ENCODE assay signal across 7 mouse cellular contexts in the genomic region with DNA sequence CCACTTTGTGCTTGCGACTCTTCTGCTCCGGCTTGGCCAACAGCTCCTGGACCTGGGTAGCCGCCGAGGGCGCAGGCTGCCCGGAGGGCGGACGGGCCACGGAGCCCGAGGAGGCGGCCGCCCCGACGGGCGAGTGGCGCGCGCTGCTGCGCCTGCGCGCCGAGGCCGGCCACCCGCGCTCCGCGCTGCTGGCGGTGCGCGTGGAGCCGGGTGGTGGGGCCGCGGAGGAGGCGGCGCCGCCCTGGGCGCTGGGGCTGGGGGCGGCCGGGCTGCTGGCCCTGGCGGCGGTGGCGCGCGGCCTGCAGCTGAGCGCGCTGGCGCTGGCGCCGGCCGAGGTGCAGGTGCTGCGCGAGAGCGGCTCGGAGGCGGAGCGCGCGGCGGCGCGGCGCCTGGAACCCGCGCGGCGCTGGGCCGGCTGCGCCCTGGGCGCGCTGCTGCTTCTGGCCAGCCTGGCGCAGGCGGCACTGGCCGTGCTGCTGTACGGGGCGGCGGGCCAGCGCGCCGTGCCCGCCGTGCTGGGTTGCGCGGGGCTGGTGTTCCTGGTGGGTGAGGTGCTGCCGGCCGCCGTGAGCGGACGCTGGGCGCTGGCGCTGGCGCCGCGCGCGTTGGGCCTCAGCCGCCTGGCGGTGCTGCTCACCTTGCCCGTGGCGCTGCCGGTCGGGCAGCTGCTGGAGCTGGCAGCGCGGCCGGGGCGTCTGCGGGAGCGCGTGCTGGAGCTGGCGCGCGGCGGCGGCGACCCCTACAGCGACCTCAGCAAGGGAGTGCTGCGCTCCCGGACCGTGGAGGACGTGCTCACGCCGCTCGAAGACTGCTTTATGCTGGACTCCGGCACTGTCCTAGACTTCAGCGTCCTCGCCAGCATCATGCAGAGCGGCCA. TPM values are rescaled to one million over a fixed set of nuclear protein-coding genes. Genes with fewer than 3 reads are reported as not detected.
A peak's percentile ranks its signal among the peaks of the same experiment; 100 is the strongest.
DNase-seq lines count a peak whose midpoint lies in the region; ATAC-seq and TF ChIP-seq lines count a peak whose summit lies in the region.

No protein-coding gene starts in this region.

- TF ChIP-seq POLR2A in spleen, adult 2 months (IDR thresholded peaks at IDR 0.05; ENCODE audit: low read depth, low read length) = no peak

- ATAC-seq in embryonic facial prominence, embryonic 13.5 days (ENCODE audit: insufficient number of reproducible peaks, insufficient read depth, low FRiP score, low TSS enrichment, low read depth) = peak; percentile 48

- H3K4me1 ChIP-seq in ES-E14 (ENCODE audit: control insufficient read depth in 2 of 2, insufficient read depth in 2 of 2, low read length in 2 of 2, poor library complexity in 1 of 2) = peaks cover 3 to 5% of the 10 kb centered on the region in 2 experiments; a peak in 3 of 4 replicates
- H3K4me1 ChIP-seq in embryonic facial prominence, embryonic 13.5 days = peaks cover 33% of the 10 kb centered on the region
- peaks cover 31% of the 10 kb centered on the region for H3K4me1 ChIP-seq in midbrain, embryonic 10.5 days
- H3K4me1 ChIP-seq in spleen, adult 2 months (ENCODE audit: control insufficient read depth, insufficient read depth, insufficient read length) = peaks cover 6% of the 10 kb centered on the region

- no peaks in the 10 kb centered on the region for H3K27me3 ChIP-seq in embryonic facial prominence, embryonic 13.5 days
- H3K27me3 ChIP-seq in midbrain, embryonic 10.5 days (ENCODE audit: low read depth, poor library complexity, severe bottlenecking) = no peaks in the 10 kb centered on the region
- H3K27me3 ChIP-seq in spleen, adult 2 months (ENCODE audit: control insufficient read depth, insufficient read depth, low read length) = no peaks in the 10 kb centered on the region

- H3K4me3 ChIP-seq in ES-E14 (ENCODE audit: insufficient read depth in 1 of 2, low read depth in 1 of 2, low read length in 2 of 2, poor library complexity in 1 of 2, severe bottlenecking in 1 of 2) = peak overlapping the region; percentile 80 to 90
- peak overlapping the region; percentile 75 for H3K4me3 ChIP-seq in embryonic facial prominence, embryonic 13.5 days
- peak overlapping the region; percentile 97 for H3K4me3 ChIP-seq in midbrain, embryonic 10.5 days
- H3K4me3 ChIP-seq in spleen, adult 2 months (ENCODE audit: extremely low read depth, insufficient read depth, insufficient read length) = peak overlapping the region; percentile 89

- no peak for TF ChIP-seq CTCF in spleen, adult 2 months (IDR thresholded peaks at IDR 0.05; ENCODE audit: extremely low read depth, insufficient read depth, insufficient read length, insufficient replicate concordance)

- DNase-seq in ES-E14 (ENCODE audit: low read depth, low spot score) = no peak
- peak; percentile 73 for DNase-seq in adrenal gland, adult 2 months
- DNase-seq in heart, postnatal 14 days = peak; percentile 57 to 65
- DNase-seq in left cerebral cortex, postnatal 14 days (ENCODE audit: low spot score in 2 of 2) = peak; percentile 33 to 54
- peak; percentile 66 for DNase-seq in midbrain, embryonic 10.5 days (ENCODE audit: low spot score)
- DNase-seq in spleen, adult 2 months (ENCODE audit: low read depth in 1 of 2, low spot score in 2 of 2) = peak; percentile 15 to 41

- under 1% methylated on average over 111 of the region's 126 CpGs for WGBS in embryonic facial prominence, embryonic 13.5 days
- 6% methylated on average over 126 of the region's 126 CpGs for WGBS in midbrain, embryonic 10.5 days
- WGBS in spleen, adult 2 months = 6% methylated on average over 109 of the region's 126 CpGs

- intact Hi-C loops in heart, postnatal 14 days (cut with DNase I) = no loop called here
- intact Hi-C loops in left cerebral cortex, postnatal 14 days (cut with DNase I) = no loop called here

- in situ Hi-C loops in ES-E14 (cut with MboI; ENCODE audit: low sequenced_read_pairs in 2 of 2, unreplicated experiment in 2 of 2) = no loop called here

- peak overlapping the region; percentile 96 for H3K4me2 ChIP-seq in embryonic facial prominence, embryonic 13.5 days

- H3K9me3 ChIP-seq in ES-E14 (ENCODE audit: control insufficient read depth, insufficient read depth, low read depth, low read length) = no peaks in the 10 kb centered on the region
- no peaks in the 10 kb centered on the region for H3K9me3 ChIP-seq in embryonic facial prominence, embryonic 13.5 days
- no peaks in the 10 kb centered on the region for H3K9me3 ChIP-seq in midbrain, embryonic 10.5 days (replicated peaks)

- peaks cover 14% of the 10 kb centered on the region for H3K36me3 ChIP-seq in ES-E14 (ENCODE audit: control insufficient read depth, insufficient read depth, low read length, poor library complexity, severe bottlenecking)
- peaks cover 25% of the 10 kb centered on the region for H3K36me3 ChIP-seq in embryonic facial prominence, embryonic 13.5 days
- H3K36me3 ChIP-seq in midbrain, embryonic 10.5 days = peaks cover 36% of the 10 kb centered on the region
- H3K36me3 ChIP-seq in spleen, adult 2 months (ENCODE audit: control insufficient read depth, insufficient read depth, low read length) = no peaks in the 10 kb centered on the region

- H3K9ac ChIP-seq in ES-E14 (ENCODE audit: insufficient read depth, low read depth, low read length, poor library complexity, severe bottlenecking) = peak overlapping the region; percentile 75
- H3K9ac ChIP-seq in embryonic facial prominence, embryonic 13.5 days = peak overlapping the region; percentile 87

- H3K27ac ChIP-seq in ES-E14 (ENCODE audit: insufficient read depth, low read depth, low read length, poor library complexity, severe bottlenecking) = peak overlapping the region; percentile 16
- H3K27ac ChIP-seq in embryonic facial prominence, embryonic 13.5 days = peak overlapping the region; percentile 99
- H3K27ac ChIP-seq in midbrain, embryonic 10.5 days (replicated peaks) = peak overlapping the region; percentile 94
- H3K27ac ChIP-seq in spleen, adult 2 months (ENCODE audit: insufficient read depth, low read length) = peak overlapping the region; percentile 95

TF ChIP-seq in ES-E14, 5 proteins besides CTCF, POLR2A, EP300 and RAD21:
- TF ChIP-seq ZNF384 (IDR thresholded peaks at IDR 0.05; ENCODE audit: low read depth, low read length) (no peak), HCFC1 (IDR thresholded peaks at IDR 0.05; ENCODE audit: borderline replicate concordance, insufficient read depth, low read length) (no peak), MAFK (IDR thresholded peaks at IDR 0.05; ENCODE audit: insufficient read depth, low read depth, low read length) (no peak), ZC3H11A (IDR thresholded peaks at IDR 0.05; ENCODE audit: borderline replicate concordance, low read depth, low read length) (no peak), CHD2 (IDR thresholded peaks at IDR 0.05; ENCODE audit: low read depth, low read length) (no peak)

RNA-seq across cellular contexts. Expression of gene Cnnm3, which starts 0.7 kb away (rescaled TPM):
- 28.6 and 50.7 TPM in 2 replicates for total RNA-seq in ES-E14 (2012; rRNA removed)
- 10 to 100 TPM; 25.9 to 32.0 TPM for total RNA-seq in adrenal gland, adult 2 months (2021)
- polyA plus RNA-seq in adrenal gland, adult 2 months (2012; rRNA removed) = 53.9 and 70.6 TPM in 2 replicates
- polyA plus RNA-seq in embryonic facial prominence, embryonic 13.5 days (2015; fragmentation: Nextera tagmentation; extraction: Ambion mirVana) = 3.4 and 3.8 TPM in 2 replicates
- total RNA-seq in heart, postnatal 14 days (2021) = 10 to 100 TPM; 12.9 to 15.6 TPM
- 10 to 100 TPM; 28.7 to 30.4 TPM for total RNA-seq in left cerebral cortex, postnatal 14 days (2021)
- 2.6 and 3.1 TPM in 2 replicates for polyA plus RNA-seq in midbrain, embryonic 10.5 days (2016; fragmentation: Nextera tagmentation; extraction: Ambion mirVana)
- 18.4 and 24.1 TPM in 2 replicates for polyA plus RNA-seq in spleen, adult 2 months (2012; rRNA removed)

RNA-seq across cellular contexts. Expression of gene Ankrd23, which starts 24.4 kb away (rescaled TPM):
- 5.0 and 5.5 TPM in 2 replicates for total RNA-seq in ES-E14 (2012; rRNA removed)
- 10 to 100 TPM in 1 of 2 experiments, 1 to 10 TPM in 1; 6.9 to 11.2 TPM for total RNA-seq in adrenal gland, adult 2 months (2021)
- 16.5 and 19.9 TPM in 2 replicates for polyA plus RNA-seq in adrenal gland, adult 2 months (2012; rRNA removed)
- polyA plus RNA-seq in embryonic facial prominence, embryonic 13.5 days (2015; fragmentation: Nextera tagmentation; extraction: Ambion mirVana) = 23.7 and 24.1 TPM in 2 replicates
- total RNA-seq in heart, postnatal 14 days (2021) = 100 to 1,000 TPM; 101 to 170 TPM
- 1 to 10 TPM; 5.2 to 6.4 TPM for total RNA-seq in left cerebral cortex, postnatal 14 days (2021)
- 16.3 and 17.4 TPM in 2 replicates for polyA plus RNA-seq in midbrain, embryonic 10.5 days (2016; fragmentation: Nextera tagmentation; extraction: Ambion mirVana)
- polyA plus RNA-seq in spleen, adult 2 months (2012; rRNA removed) = 16.6 and 17.7 TPM in 2 replicates

RNA-seq across cellular contexts. Expression of gene Gm42417, which starts 26.9 kb away (rescaled TPM):
- total RNA-seq in ES-E14 (2012; rRNA removed) = 0.21 TPM in 1 of 2 replicates, not detected in the other
- total RNA-seq in adrenal gland, adult 2 months (2021) = not detected
- not detected in 2 replicates for polyA plus RNA-seq in adrenal gland, adult 2 months (2012; rRNA removed)
- not detected in 2 replicates for polyA plus RNA-seq in embryonic facial prominence, embryonic 13.5 days (2015; fragmentation: Nextera tagmentation; extraction: Ambion mirVana)
- 10 to 100 TPM; 52.6 to 94.6 TPM for total RNA-seq in heart, postnatal 14 days (2021)
- not detected for total RNA-seq in left cerebral cortex, postnatal 14 days (2021)
- 0.69 TPM in 1 of 2 replicates, not detected in the other for polyA plus RNA-seq in midbrain, embryonic 10.5 days (2016; fragmentation: Nextera tagmentation; extraction: Ambion mirVana)
- not detected in 2 replicates for polyA plus RNA-seq in spleen, adult 2 months (2012; rRNA removed)

RNA-seq across cellular contexts. Expression of gene Ankrd39, which starts 34.9 kb away (rescaled TPM):
- total RNA-seq in ES-E14 (2012; rRNA removed) = 11.3 and 15.7 TPM in 2 replicates
- 10 to 100 TPM; 11.1 to 14.5 TPM for total RNA-seq in adrenal gland, adult 2 months (2021)
- 24.4 and 41.9 TPM in 2 replicates for polyA plus RNA-seq in adrenal gland, adult 2 months (2012; rRNA removed)
- polyA plus RNA-seq in embryonic facial prominence, embryonic 13.5 days (2015; fragmentation: Nextera tagmentation; extraction: Ambion mirVana) = 27.3 and 28.6 TPM in 2 replicates
- 10 to 100 TPM; 10.4 to 11.9 TPM for total RNA-seq in heart, postnatal 14 days (2021)
- total RNA-seq in left cerebral cortex, postnatal 14 days (2021) = 10 to 100 TPM; 13.9 to 18.7 TPM
- polyA plus RNA-seq in midbrain, embryonic 10.5 days (2016; fragmentation: Nextera tagmentation; extraction: Ambion mirVana) = 17.8 and 21.2 TPM in 2 replicates
- 22.2 and 26.0 TPM in 2 replicates for polyA plus RNA-seq in spleen, adult 2 months (2012; rRNA removed)

RNA-seq across cellular contexts. Expression of gene Cnnm4, which starts 40.9 kb away (rescaled TPM):
- 10.7 and 17.9 TPM in 2 replicates for total RNA-seq in ES-E14 (2012; rRNA removed)
- 1 to 10 TPM; 4.6 to 5.3 TPM for total RNA-seq in adrenal gland, adult 2 months (2021)
- polyA plus RNA-seq in adrenal gland, adult 2 months (2012; rRNA removed) = 2.6 and 3.3 TPM in 2 replicates
- 15.6 and 16.2 TPM in 2 replicates for polyA plus RNA-seq in embryonic facial prominence, embryonic 13.5 days (2015; fragmentation: Nextera tagmentation; extraction: Ambion mirVana)
- total RNA-seq in heart, postnatal 14 days (2021) = 1 to 10 TPM; 3.4 to 4.1 TPM
- 10 to 100 TPM; 12.6 to 13.5 TPM for total RNA-seq in left cerebral cortex, postnatal 14 days (2021)
- polyA plus RNA-seq in midbrain, embryonic 10.5 days (2016; fragmentation: Nextera tagmentation; extraction: Ambion mirVana) = 15.5 and 15.6 TPM in 2 replicates
- 5.6 and 5.7 TPM in 2 replicates for polyA plus RNA-seq in spleen, adult 2 months (2012; rRNA removed)

Comparison
In these comparisons a context has a peak if more than half of its experiments do, and no peak if none do; other contexts are left out.
1. H3K27ac ChIP-seq: peak in every context shown above with its lines; median percentile 99 in embryonic facial prominence, embryonic 13.5 days; 95 in spleen, adult 2 months; 94 in midbrain, embryonic 10.5 days; 16 in ES-E14.
2. RNA of gene Ankrd23, which starts 24.4 kb away (total RNA-seq): 101 to 170 TPM in heart, postnatal 14 days; 6.9 to 11.2 TPM in adrenal gland, adult 2 months, 5.2 to 6.4 TPM in left cerebral cortex, postnatal 14 days and 5.0 to 5.5 TPM in ES-E14; every median in the first group is over 4 times any median in the second.
3. RNA of gene Gm42417, which starts 26.9 kb away (total RNA-seq): 52.6 to 94.6 TPM in heart, postnatal 14 days; 0.21 TPM in ES-E14, not detected in adrenal gland, adult 2 months and not detected in left cerebral cortex, postnatal 14 days; every median in the first group is over 10 times any median in the second.
4. Peak in every context shown above with its lines, with median percentiles within 50 percentile points of each other: H3K4me3 ChIP-seq.